Mouse (Mus musculus) thymus, adult 2 months (tissue): ENCODE measurements at regions not wholly inside any gene's neighbourhood (a gene's known extent, or its start where the extent isn't known, plus 50 kb on each side); places are given as distances from the start of the nearest gene placed in this dataset.
"Not testable (repeated sequence)": the region's sequence is repeated elsewhere in the genome, so short reads cannot be mapped to it uniquely, and the experiment has no call there.

ENCODE experiments used
- DNase-seq: peaks from one replicate; pipeline ENCODE4 v3.0.0; 2021
- H3K27ac ChIP-seq: fragments of 200-500 bp; 2 replicates; pipeline ENCODE4 v1.5.1; 2012; ENCODE audit warnings: low read length, control low read depth; ENCODE audit not compliant: control insufficient read depth, insufficient read depth
- H3K27me3 ChIP-seq: fragments of 200-500 bp; 2 replicates; pipeline ENCODE4 v1.6.1; 2012; ENCODE audit warnings: mild to moderate bottlenecking, low read length, moderate library complexity, mixed read lengths; ENCODE audit not compliant: control insufficient read depth, insufficient read depth
- H3K36me3 ChIP-seq: fragments of 200-500 bp; 2 replicates; pipeline ENCODE4 v1.6.1; 2012; ENCODE audit warnings: mild to moderate bottlenecking, low read length, moderate library complexity; ENCODE audit not compliant: control insufficient read depth, insufficient read depth
- H3K4me1 ChIP-seq: fragments of 200-500 bp; replicated peaks from 2 replicates; pipeline ENCODE4 v1.6.1; 2012; ENCODE audit warnings: low read length; ENCODE audit not compliant: control insufficient read depth, insufficient read depth
- H3K4me3 ChIP-seq: fragments of 200-500 bp; 2 replicates; pipeline ENCODE4 v1.5.1; 2012; ENCODE audit warnings: mild to moderate bottlenecking, low read length, control low read depth, moderate library complexity; ENCODE audit not compliant: control insufficient read depth, insufficient read depth
- CTCF ChIP-seq: fragments of 200-500 bp; IDR thresholded peaks from 2 replicates; pipeline ENCODE4 v1.5.1; 2012; ENCODE audit warnings: mild to moderate bottlenecking, control low read depth, low read length, moderate library complexity, borderline replicate concordance; ENCODE audit not compliant: control insufficient read depth, poor library complexity, insufficient read depth; ENCODE audit errors: extremely low read depth
- POLR2A ChIP-seq: fragments of 200-500 bp; IDR thresholded peaks from 2 replicates; pipeline ENCODE4 v1.6.1; 2012; ENCODE audit warnings: mild to moderate bottlenecking, low read length, control low read depth, moderate library complexity; ENCODE audit not compliant: control insufficient read depth, poor library complexity, insufficient read depth; ENCODE audit errors: extremely low read depth
- WGBS: fragments of 180-500 bp; shearing (Covaris S2); methylation state at CpG from one replicate; pipeline ENCODE4 v1.1.7; 2018; 5-methylcytosine and 5-hydroxymethylcytosine counted together

GRCm38 (mm10) chr1:73625365-73625764 lies 498.9 kb downstream of the Tns1 start:
- Histone ChIP-seq H3K4me1 (no peaks in the 10 kb centered on the region), H3K36me3 (no peaks in the 10 kb centered on the region), H3K27me3 (no peaks in the 10 kb centered on the region), H3K27ac (no peak overlapping the region), H3K4me3 (no peak overlapping the region)
- no peak for DNase-seq
- 85% methylated on average over 5 of the region's 5 CpGs for WGBS
- TF ChIP-seq CTCF (no peak), POLR2A (no peak)

GRCm38 (mm10) chr1:73621121-73621520 lies 503.1 kb downstream of the Tns1 start:
- H3K4me3 ChIP-seq, H3K27me3 ChIP-seq, H3K27ac ChIP-seq, H3K4me1 ChIP-seq, H3K36me3 ChIP-seq, DNase-seq: not testable (repeated sequence)
- WGBS, result 92% methylated on average over 5 of the region's 5 CpGs

- 56% methylated on average over 4 of the region's 4 CpGs for WGBS
- Histone ChIP-seq H3K4me3 (no peak overlapping the region), H3K27ac (no peak overlapping the region), H3K27me3 (no peaks in the 10 kb centered on the region), H3K36me3 (no peaks in the 10 kb centered on the region), H3K4me1 (no peaks in the 10 kb centered on the region)
- no peak for DNase-seq
- no peak for TF ChIP-seq POLR2A
- no peak for TF ChIP-seq CTCF
These were observed 505.6 kb downstream of the Tns1 start for GRCm38 (mm10) chr1:73618551-73619170.

- Histone ChIP-seq H3K27me3 (no peaks in the 10 kb centered on the region), H3K36me3 (no peaks in the 10 kb centered on the region), H3K27ac (no peak overlapping the region), H3K4me1 (no peaks in the 10 kb centered on the region), H3K4me3 (no peak overlapping the region)
- TF ChIP-seq CTCF (no peak), POLR2A (no peak)
- 93% methylated on average over 9 of the region's 9 CpGs for WGBS
- DNase-seq, result no peak
These were observed 530.4 kb downstream of the Tns1 start for GRCm38 (mm10) chr1:73593653-73594385.

- WGBS, result 84% methylated on average over 9 of the region's 9 CpGs
- Histone ChIP-seq H3K36me3 (no peaks in the 10 kb centered on the region), H3K4me3 (no peak overlapping the region), H3K27ac (no peak overlapping the region), H3K4me1 (no peaks in the 10 kb centered on the region), H3K27me3 (no peaks in the 10 kb centered on the region)
- DNase-seq, result no peak
- TF ChIP-seq CTCF (no peak), POLR2A (no peak)
These were observed 532.7 kb downstream of the Tns1 start for GRCm38 (mm10) chr1:73591342-73592099.

- H3K27me3 ChIP-seq, result no peaks in the 10 kb centered on the region
- WGBS, result 91% methylated on average over 3 of the region's 3 CpGs
These were observed 544.6 kb downstream of the Tns1 start for GRCm38 (mm10) chr1:73579680-73580079.

GRCm38 (mm10) chr1:73577019-73577418 lies 547.2 kb downstream of the Tns1 start:
- Histone ChIP-seq H3K27me3 (no peaks in the 10 kb centered on the region), H3K4me1 (no peaks in the 10 kb centered on the region), H3K27ac (no peak overlapping the region), H3K4me3 (no peak overlapping the region), H3K36me3 (no peaks in the 10 kb centered on the region)
- TF ChIP-seq POLR2A, result no peak
- no peak for TF ChIP-seq CTCF
- DNase-seq, result no peak
- 88% methylated on average over 1 of the region's 1 CpGs for WGBS

More at GRCm38 (mm10) chr1:73579680-73580079, 544.6 kb downstream of the Tns1 start:
- Histone ChIP-seq H3K27ac (no peak overlapping the region), H3K4me1 (no peaks in the 10 kb centered on the region), H3K36me3 (no peaks in the 10 kb centered on the region), H3K4me3 (no peak overlapping the region)
- TF ChIP-seq CTCF (no peak), POLR2A (no peak)
- no peak for DNase-seq
